Mouse (Mus musculus) embryonic facial prominence, embryonic 10.5 days (tissue): ENCODE data around the gene Slc35c1. TPM values are rescaled to one million over a fixed set of nuclear protein-coding genes. Genes with fewer than 3 reads are reported as not detected.

Experiments
- DNase-seq: peaks from one replicate; pipeline ENCODE4 v3.0.0-alpha.2; 2017; ENCODE audit warnings: low spot score
- H3K27ac ChIP-seq: fragments of 300-500 bp; sonication (generic); replicated peaks from 2 replicates; pipeline ENCODE4 v1.5.1; 2016; ENCODE audit warnings: mild to moderate bottlenecking
- H3K27me3 ChIP-seq: fragments of 300-500 bp; sonication (generic); replicated peaks from 2 replicates; pipeline ENCODE4 v1.6.1; 2016; ENCODE audit warnings: low read depth, mild to moderate bottlenecking; ENCODE audit not compliant: poor library complexity, severe bottlenecking
- H3K36me3 ChIP-seq: fragments of 300-500 bp; sonication (generic); replicated peaks from 2 replicates; pipeline ENCODE4 v1.6.1; 2016; ENCODE audit warnings: mild to moderate bottlenecking, moderate library complexity
- H3K4me1 ChIP-seq: fragments of 300-500 bp; sonication (generic); 2 replicates; pipeline ENCODE4 v1.6.1; 2016
- H3K4me3 ChIP-seq: fragments of 300-500 bp; sonication (generic); 2 replicates; pipeline ENCODE4 v1.5.1; 2016; ENCODE audit warnings: mild to moderate bottlenecking, moderate library complexity
- H3K9me3 ChIP-seq: fragments of 300-500 bp; sonication (generic); 2 replicates; pipeline ENCODE4 v1.6.1; 2016; ENCODE audit warnings: mild to moderate bottlenecking
- WGBS: fragments of 180-500 bp; shearing (Covaris S2); methylation state at CpG from one replicate; pipeline ENCODE4 v1.1.7; 2016; 5-methylcytosine and 5-hydroxymethylcytosine counted together
- polyA plus RNA-seq: library from polyadenylated mRNA; unstranded; fragments of >200 nt; fragmentation: Nextera tagmentation; extraction: Ambion mirVana; gene quantifications from 2 replicates; pipeline ENCODE4 v1.2.1, GENCODE M21; 2016

Slc35c1 gene
- polyA plus RNA-seq, 1 experiment from 2014 or later = 12.6 TPM

GRCm38 (mm10) chr2:92442419-92443001, 17.8 kb downstream of the Slc35c1 start:
- 75% methylated on average over 12 of the region's 12 CpGs for WGBS
- Histone ChIP-seq H3K27ac (no peak overlapping the region), H3K36me3 (no peaks in the 10 kb centered on the region), H3K4me3 (no peak overlapping the region), H3K9me3 (no peaks in the 10 kb centered on the region), H3K27me3 (no peaks in the 10 kb centered on the region), H3K4me1 (peaks cover 20% of the 10 kb centered on the region)
- DNase-seq = no peak

- no peaks in the 10 kb centered on the region for H3K36me3 ChIP-seq
- no peak overlapping the region for H3K27ac ChIP-seq
- H3K27me3 ChIP-seq = peaks cover under 1% of the 10 kb centered on the region; the same call in 1 of the 2 replicates
- DNase-seq = no peak
- H3K4me3 ChIP-seq = no peak overlapping the region
- H3K4me1 ChIP-seq = peaks cover 7% of the 10 kb centered on the region
- no peaks in the 10 kb centered on the region for H3K9me3 ChIP-seq
- WGBS = 69% methylated on average over 6 of the region's 6 CpGs
Observed at GRCm38 (mm10) chr2:92440432-92440831, 19.9 kb downstream of the Slc35c1 start.

- H3K36me3 ChIP-seq = no peaks in the 10 kb centered on the region
- peaks cover 7% of the 10 kb centered on the region for H3K27me3 ChIP-seq
- H3K4me3 ChIP-seq = no peak overlapping the region
- no peak for DNase-seq
- WGBS = 70% methylated on average over 3 of the region's 3 CpGs
- H3K4me1 ChIP-seq = peaks cover 15% of the 10 kb centered on the region
- H3K27ac ChIP-seq = no peak overlapping the region
- H3K9me3 ChIP-seq = no peaks in the 10 kb centered on the region
Observed at GRCm38 (mm10) chr2:92438567-92438966, 21.8 kb downstream of the Slc35c1 start.

GRCm38 (mm10) chr2:92437875-92438274, 22.5 kb downstream of the Slc35c1 start:
- H3K9me3 ChIP-seq = no peaks in the 10 kb centered on the region
- peak; percentile 81 for DNase-seq
- no peaks in the 10 kb centered on the region for H3K36me3 ChIP-seq
- no peak overlapping the region for H3K27ac ChIP-seq
- H3K4me1 ChIP-seq = peaks cover 22% of the 10 kb centered on the region
- peaks cover 7% of the 10 kb centered on the region for H3K27me3 ChIP-seq
- WGBS = 2% methylated on average over 5 of the region's 5 CpGs
- H3K4me3 ChIP-seq = peak overlapping the region; percentile 21; the same call in 1 of the 2 replicates

- no peak overlapping the region for H3K27ac ChIP-seq
Observed at GRCm38 (mm10) chr2:92437366-92437765, 23.0 kb downstream of the Slc35c1 start.

GRCm38 (mm10) chr2:92435023-92435422, 25.3 kb downstream of the Slc35c1 start:
- peak overlapping the region; percentile 96; the same call in 1 of the 2 replicates for H3K4me3 ChIP-seq
- no peaks in the 10 kb centered on the region for H3K36me3 ChIP-seq
- peaks cover 7% of the 10 kb centered on the region for H3K27me3 ChIP-seq
- H3K9me3 ChIP-seq = no peaks in the 10 kb centered on the region
- DNase-seq = no peak
- WGBS = 58% methylated on average over 6 of the region's 6 CpGs
- peaks cover 46% of the 10 kb centered on the region for H3K4me1 ChIP-seq
- H3K27ac ChIP-seq = no peak overlapping the region

More at GRCm38 (mm10) chr2:92437366-92437765, 23.0 kb downstream of the Slc35c1 start:
- H3K36me3 ChIP-seq = no peaks in the 10 kb centered on the region
- peaks cover 7% of the 10 kb centered on the region for H3K27me3 ChIP-seq
- H3K4me3 ChIP-seq = no peak overlapping the region
- peaks cover 27% of the 10 kb centered on the region for H3K4me1 ChIP-seq
- WGBS = 86% methylated on average over 4 of the region's 4 CpGs
- H3K9me3 ChIP-seq = no peaks in the 10 kb centered on the region
- no peak for DNase-seq

- H3K27me3 ChIP-seq = peaks cover 7% of the 10 kb centered on the region
- H3K9me3 ChIP-seq = no peaks in the 10 kb centered on the region
- DNase-seq = no peak
- peaks cover 51% of the 10 kb centered on the region for H3K4me1 ChIP-seq
- H3K36me3 ChIP-seq = no peaks in the 10 kb centered on the region
- WGBS = 12% methylated on average over 12 of the region's 12 CpGs
- H3K4me3 ChIP-seq = peak overlapping the region; percentile 96
- H3K27ac ChIP-seq = peak overlapping the region; percentile 88
Observed at GRCm38 (mm10) chr2:92434375-92434745, 26.0 kb downstream of the Slc35c1 start.

GRCm38 (mm10) chr2:92433578-92434374, 26.6 kb downstream of the Slc35c1 start, which contains the start of gene Cry2:
TSS of gene Cry2 (minus strand) at chr2:92434043.
- Histone ChIP-seq H3K4me3 (peak within 1 kb of the TSS; percentile 96), H3K36me3 (no peaks in the 10 kb centered on the region), H3K27me3 (peaks cover 7% of the 10 kb centered on the region), H3K4me1 (peaks cover 52% of the 10 kb centered on the region), H3K9me3 (no peaks in the 10 kb centered on the region), H3K27ac (peak within 1 kb of the TSS; percentile 88)
- under 1% methylated on average over 76 of the region's 76 CpGs for WGBS
- DNase-seq = peak; percentile 99

- Histone ChIP-seq H3K4me3 (peak overlapping the region; percentile 96), H3K27ac (no peak overlapping the region), H3K9me3 (no peaks in the 10 kb centered on the region), H3K36me3 (no peaks in the 10 kb centered on the region), H3K27me3 (peaks cover 7% of the 10 kb centered on the region), H3K4me1 (peaks cover 62% of the 10 kb centered on the region)
- DNase-seq = no peak
- WGBS = 57% methylated on average over 17 of the region's 17 CpGs
Observed at GRCm38 (mm10) chr2:92432299-92433295, 27.7 kb downstream of the Slc35c1 start.

- no peak for DNase-seq
- peaks cover under 1% of the 10 kb centered on the region; the same call in 1 of the 2 replicates for H3K36me3 ChIP-seq
- H3K27ac ChIP-seq = peak overlapping the region; percentile 52; the same call in 1 of the 2 replicates
- WGBS = 45% methylated on average over 11 of the region's 11 CpGs
- H3K4me1 ChIP-seq = peaks cover 67% of the 10 kb centered on the region
- H3K4me3 ChIP-seq = peak overlapping the region; percentile 96
- H3K27me3 ChIP-seq = peaks cover 7% of the 10 kb centered on the region
- H3K9me3 ChIP-seq = no peaks in the 10 kb centered on the region
Observed at GRCm38 (mm10) chr2:92431611-92432179, 28.6 kb downstream of the Slc35c1 start.

- Histone ChIP-seq H3K4me3 (peak overlapping the region; percentile 96; the same call in 1 of the 2 replicates), H3K9me3 (no peaks in the 10 kb centered on the region), H3K4me1 (peaks cover 69% of the 10 kb centered on the region), H3K27me3 (peaks cover 7% of the 10 kb centered on the region), H3K27ac (peak overlapping the region; percentile 52; the same call in 1 of the 2 replicates), H3K36me3 (peaks cover 8% of the 10 kb centered on the region)
- 74% methylated on average over 21 of the region's 21 CpGs for WGBS
- DNase-seq = peak; percentile 29
Observed at GRCm38 (mm10) chr2:92430723-92431541, 29.4 kb downstream of the Slc35c1 start.
